Mouse (Mus musculus) olfactory bulb, adult 2 months (tissue): ENCODE measurements around the gene Pak2. TPM values are rescaled to one million over a fixed set of nuclear protein-coding genes. Genes with fewer than 3 reads are reported as not detected.

Experiments used
- H3K27ac ChIP-seq: fragments of 200-500 bp; 2 replicates; pipeline ENCODE4 v1.5.1; 2012; ENCODE audit warnings: low read depth, low read length; ENCODE audit not compliant: insufficient read depth
- H3K4me1 ChIP-seq: fragments of 200-500 bp; 2 replicates; pipeline ENCODE4 v1.6.1; 2012; ENCODE audit warnings: low read length; ENCODE audit not compliant: control insufficient read depth, insufficient read depth
- H3K4me3 ChIP-seq: fragments of 200-500 bp; 2 replicates; pipeline ENCODE4 v1.5.1; 2012; ENCODE audit warnings: mild to moderate bottlenecking, low read depth, low read length, moderate library complexity; ENCODE audit not compliant: insufficient read depth
- CTCF ChIP-seq: fragments of 200-500 bp; IDR thresholded peaks from 2 replicates; pipeline ENCODE4 v1.5.1; 2012; ENCODE audit warnings: low read depth, mild to moderate bottlenecking, low read length, moderate library complexity; ENCODE audit not compliant: insufficient read depth
- POLR2A ChIP-seq: fragments of 200-500 bp; IDR thresholded peaks from 2 replicates; pipeline ENCODE4 v1.6.1; 2012; ENCODE audit warnings: mild to moderate bottlenecking, low read depth, low read length, moderate library complexity; ENCODE audit not compliant: insufficient read depth
- WGBS: fragments of 180-500 bp; shearing (Covaris S2); methylation state at CpG from one replicate; pipeline ENCODE4 v1.1.7; 2018; 5-methylcytosine and 5-hydroxymethylcytosine counted together
- polyA plus RNA-seq: library from polyadenylated mRNA; stranded (reverse); fragments of >200 nt; gene quantifications from 2 replicates; pipeline ENCODE4 v1.2.4, GENCODE M21; 2012; ENCODE audit warnings: low replicate concordance; ENCODE audit not compliant: missing spikeins, insufficient read depth, insufficient read length

The Pak2 gene
- polyA plus RNA-seq, 1 experiment: 52.8 TPM

GRCm38 (mm10) chr16:32114406-32114805, 35.3 kb upstream of the Pak2 start:
- Histone ChIP-seq H3K27ac (no peak overlapping the region), H3K4me1 (no peaks in the 10 kb centered on the region), H3K4me3 (no peak overlapping the region)
- no peak for TF ChIP-seq CTCF
- no peak for TF ChIP-seq POLR2A
- WGBS: 74% methylated on average over 10 of the region's 10 CpGs

DNA sequence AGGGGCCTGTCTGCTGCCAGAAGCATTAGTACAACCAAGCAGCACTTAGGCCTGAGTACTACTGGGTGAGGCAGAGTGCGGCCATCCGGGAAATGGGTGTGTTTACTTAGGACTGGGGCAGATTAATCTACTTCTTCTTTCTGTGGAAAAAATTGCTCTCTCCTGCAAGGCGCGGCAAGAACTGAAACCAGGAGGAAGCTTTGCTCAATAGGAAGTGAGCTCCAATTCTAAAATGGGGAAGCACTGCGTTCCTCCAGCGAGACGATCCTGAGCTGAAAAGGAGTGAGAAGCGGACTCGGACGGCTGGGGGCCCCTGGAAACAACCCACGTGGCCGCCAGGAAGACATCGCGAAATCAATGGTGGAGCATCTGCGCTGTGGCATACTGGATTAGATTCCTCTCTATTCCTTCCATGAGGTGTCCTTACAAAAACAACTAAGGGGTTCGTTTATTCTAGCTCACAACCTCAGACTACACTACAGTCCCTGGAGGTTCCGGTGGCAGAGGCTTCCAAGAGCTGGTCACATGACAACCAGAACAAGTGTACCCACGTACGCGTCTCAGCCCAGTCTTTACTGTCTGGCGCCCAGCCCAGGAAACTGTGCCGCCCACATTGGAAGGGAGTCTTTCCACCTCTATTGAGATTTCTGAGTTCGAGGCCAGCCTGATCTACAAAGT, 34.5 kb upstream of the Pak2 start:
- no peak overlapping the region for H3K27ac ChIP-seq
- no peaks in the 10 kb centered on the region for H3K4me1 ChIP-seq
- TF ChIP-seq CTCF (no peak), POLR2A (no peak)
- no peak overlapping the region for H3K4me3 ChIP-seq
- 57% methylated on average over 23 of the region's 23 CpGs for WGBS

DNA sequence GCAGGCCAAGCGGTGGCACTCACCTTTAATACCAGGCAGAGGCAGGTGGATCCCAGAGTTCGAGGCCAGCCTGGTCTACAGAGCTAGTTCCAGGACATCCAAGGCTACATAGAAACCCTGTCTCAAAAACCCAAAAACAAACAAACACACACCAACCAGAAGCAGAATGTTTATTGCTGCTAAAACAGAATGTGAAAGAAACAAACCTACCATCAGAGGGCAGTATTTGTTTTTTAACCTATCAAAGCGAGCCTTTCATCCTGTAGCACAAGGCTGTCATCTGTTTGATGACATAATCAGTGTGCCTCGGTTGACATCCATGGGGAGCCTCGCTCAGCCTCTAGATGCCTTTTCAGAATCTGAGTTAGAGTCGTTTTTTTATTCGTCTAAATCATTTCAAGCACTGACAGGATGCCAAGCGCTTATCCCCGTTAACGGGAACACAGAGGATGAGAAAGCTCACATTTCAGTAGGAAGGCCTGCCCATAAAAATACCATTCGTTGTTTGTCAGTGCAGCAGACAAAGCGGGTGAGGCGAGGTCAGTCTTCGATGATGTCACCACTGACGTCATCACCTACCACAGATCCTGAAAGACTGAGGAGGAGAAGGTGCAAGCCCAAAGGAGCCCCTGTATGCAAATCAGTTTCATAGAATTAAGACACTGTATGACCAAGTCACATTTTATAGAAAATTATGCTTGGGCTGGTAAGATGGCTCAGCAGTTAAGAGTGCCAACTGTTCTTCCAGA, 32.0 kb upstream of the Pak2 start:
- Histone ChIP-seq H3K4me3 (no peak overlapping the region), H3K27ac (no peak overlapping the region), H3K4me1 (peaks cover 2% of the 10 kb centered on the region; the same call in 1 of the 2 replicates)
- TF ChIP-seq POLR2A (no peak), CTCF (no peak)
- WGBS: 64% methylated on average over 15 of the region's 15 CpGs

DNA sequence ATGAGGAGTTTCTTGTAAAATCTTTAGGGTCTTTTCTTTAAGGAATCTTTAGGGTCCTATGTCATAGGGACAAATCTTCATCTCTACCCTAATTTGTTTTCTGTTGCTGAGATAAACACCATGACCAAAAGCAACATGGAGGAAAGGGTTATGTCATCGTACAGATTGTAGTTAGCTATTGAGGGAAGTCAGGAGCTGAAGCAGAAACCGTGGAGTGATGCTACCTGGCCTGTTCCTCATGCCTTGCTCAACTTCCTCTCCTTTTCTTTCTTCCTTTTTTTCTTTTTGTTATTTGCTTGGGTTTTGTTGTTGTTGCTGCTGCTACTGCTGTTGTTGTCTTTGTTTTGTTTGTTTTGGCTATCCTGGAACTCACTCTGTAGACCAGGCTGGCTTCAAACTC, 29.4 kb upstream of the Pak2 start:
- Histone ChIP-seq H3K4me3 (no peak overlapping the region), H3K27ac (no peak overlapping the region), H3K4me1 (peaks cover 2% of the 10 kb centered on the region; the same call in 1 of the 2 replicates)
- TF ChIP-seq CTCF (no peak), POLR2A (no peak)
- WGBS: 96% methylated on average over 2 of the region's 2 CpGs

DNA sequence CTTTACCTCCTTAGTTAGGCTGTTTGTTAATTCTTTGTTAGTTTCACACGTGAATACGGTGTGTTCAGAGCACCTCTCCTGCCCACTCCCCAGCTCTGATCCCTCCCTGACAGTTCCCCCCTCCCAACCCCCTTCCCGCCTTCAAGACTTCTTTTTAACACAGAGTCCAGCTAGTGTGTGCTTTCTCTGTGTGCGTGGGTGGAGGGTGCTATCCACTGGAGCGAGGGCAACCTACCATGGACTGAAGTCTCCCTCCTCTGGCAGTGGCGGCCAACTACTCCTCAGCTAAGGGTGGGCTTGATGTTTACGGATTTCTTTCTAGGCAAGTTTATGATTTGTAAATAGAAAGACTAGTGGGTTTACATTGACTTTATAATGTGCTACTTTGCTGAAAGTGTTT, 29.0 kb upstream of the Pak2 start:
- no peak overlapping the region for H3K4me3 ChIP-seq
- H3K4me1 ChIP-seq: peaks cover 2% of the 10 kb centered on the region; the same call in 1 of the 2 replicates
- no peak for TF ChIP-seq CTCF
- no peak for TF ChIP-seq POLR2A
- H3K27ac ChIP-seq: no peak overlapping the region
- 71% methylated on average over 7 of the region's 7 CpGs for WGBS

GRCm38 (mm10) chr16:32107342-32108045, 28.4 kb upstream of the Pak2 start:
- 90% methylated on average over 12 of the region's 12 CpGs for WGBS
- TF ChIP-seq CTCF: no peak
- TF ChIP-seq POLR2A: no peak

GRCm38 (mm10) chr16:32105698-32106097, 26.6 kb upstream of the Pak2 start:
- H3K27ac ChIP-seq: no peak overlapping the region
- TF ChIP-seq CTCF (no peak), POLR2A (no peak)
- WGBS: 100% methylated on average over 1 of the region's 1 CpGs
- H3K4me1 ChIP-seq: peaks cover 2% of the 10 kb centered on the region; the same call in 1 of the 2 replicates
- no peak overlapping the region for H3K4me3 ChIP-seq

More at GRCm38 (mm10) chr16:32107342-32108045, 28.4 kb upstream of the Pak2 start:
- no peak overlapping the region for H3K27ac ChIP-seq
- H3K4me3 ChIP-seq: no peak overlapping the region
- H3K4me1 ChIP-seq: peaks cover 2% of the 10 kb centered on the region; the same call in 1 of the 2 replicates

DNA sequence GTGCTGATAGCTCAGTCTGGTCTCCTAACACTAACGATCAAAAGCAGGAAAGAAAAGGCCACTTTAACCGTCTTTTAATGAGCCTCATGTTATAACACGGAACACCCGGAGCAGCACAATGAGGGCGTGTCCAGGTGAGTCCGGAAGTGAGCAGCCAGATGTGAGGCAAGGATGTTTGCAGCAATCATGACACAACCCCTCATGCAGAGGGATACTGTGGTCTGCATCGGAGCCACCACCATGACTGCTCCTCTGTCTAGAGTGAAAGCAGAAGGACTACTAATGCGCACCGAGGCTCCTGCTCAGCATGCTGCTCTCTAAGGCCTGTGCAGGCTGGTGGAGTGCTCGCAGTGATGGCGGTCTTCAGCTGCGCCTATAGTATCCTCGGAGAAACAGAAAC, 23.2 kb upstream of the Pak2 start:
- WGBS: 87% methylated on average over 13 of the region's 13 CpGs
- H3K27ac ChIP-seq: no peak overlapping the region
- no peak overlapping the region for H3K4me3 ChIP-seq
- peaks cover 5% of the 10 kb centered on the region; the same call in 1 of the 2 replicates for H3K4me1 ChIP-seq
- no peak for TF ChIP-seq POLR2A
- no peak for TF ChIP-seq CTCF
